Mouse (Mus musculus) thymus, adult 2 months (tissue): ENCODE data around the gene Gm47959.

Source experiments
- CTCF ChIP-seq: fragments of 200-500 bp; IDR thresholded peaks from 2 replicates; pipeline ENCODE4 v1.5.1; 2012; ENCODE audit warnings: mild to moderate bottlenecking, control low read depth, low read length, moderate library complexity, borderline replicate concordance; ENCODE audit not compliant: control insufficient read depth, poor library complexity, insufficient read depth; ENCODE audit errors: extremely low read depth
- POLR2A ChIP-seq: fragments of 200-500 bp; IDR thresholded peaks from 2 replicates; pipeline ENCODE4 v1.6.1; 2012; ENCODE audit warnings: mild to moderate bottlenecking, low read length, control low read depth, moderate library complexity; ENCODE audit not compliant: control insufficient read depth, poor library complexity, insufficient read depth; ENCODE audit errors: extremely low read depth

- TF ChIP-seq CTCF (no peak), POLR2A (no peak)
Measured at GRCm38 (mm10) chr1:82973901-82974300, 26.4 kb upstream of the Gm47959 start.
